Mouse (Mus musculus): Measurements from ENCODE around the gene Oas1e. TPM values are rescaled to one million over a fixed set of nuclear protein-coding genes. Genes with fewer than 3 reads are reported as not detected.
"Not testable (repeated sequence)": the region's sequence is repeated elsewhere in the genome, so short reads cannot be mapped to it uniquely, and the experiment has no call there.

The Oas1e gene
- total and polyA plus RNA-seq, 2 experiments from 2014 or later: 0.21 TPM; not detected in 1

DNA sequence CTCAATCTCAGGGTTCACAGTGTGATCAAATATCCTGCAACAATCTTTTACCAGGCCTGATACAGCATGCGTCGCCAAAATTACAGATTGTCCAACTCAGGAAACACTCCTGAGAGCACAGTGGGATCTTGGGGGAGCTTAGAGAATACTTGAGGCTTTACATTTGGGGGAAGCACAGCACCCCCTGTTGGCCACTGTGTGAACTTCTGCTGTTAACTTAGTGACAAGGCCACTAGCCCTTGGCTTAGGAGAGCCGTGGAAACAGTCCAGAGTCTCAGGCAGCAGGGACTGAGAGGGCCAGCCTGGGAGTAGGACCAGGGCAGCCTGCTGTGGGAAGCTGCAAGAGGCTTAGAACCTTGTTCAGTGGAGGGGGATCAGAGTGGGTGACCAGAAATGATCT, 20.6 kb upstream of the Oas1e start:
- H3K27me3 ChIP-seq (ENCODE audit: insufficient read depth, low read length): no peaks in the 10 kb centered on the region

DNA sequence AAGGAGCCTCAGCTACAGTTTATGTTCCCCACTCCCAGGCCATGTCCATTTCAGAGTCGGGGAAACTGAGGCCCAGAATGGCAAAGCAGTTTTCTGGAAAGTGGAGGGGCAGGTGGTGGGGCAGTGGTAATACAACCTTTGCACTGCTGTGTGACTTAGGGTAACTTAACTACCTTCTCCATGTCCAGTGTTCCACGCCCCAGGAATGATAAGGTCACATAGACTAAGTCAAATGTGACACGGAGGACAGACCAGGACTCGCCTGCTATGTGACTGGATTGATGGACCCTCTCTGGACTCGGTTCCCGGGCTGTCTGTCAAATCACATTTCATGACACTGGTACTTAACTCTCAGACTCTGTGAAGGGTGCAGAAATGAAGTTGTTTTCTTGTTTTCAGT, 17.7 kb upstream of the Oas1e start:
- H3K4me3 ChIP-seq (ENCODE audit: low read depth, low read length): peak overlapping the region; percentile 27; the same call in 1 of the 2 replicates

More for the DNA sequence above, 20.6 kb upstream of the Oas1e start:
- peak; percentile 46 for TF ChIP-seq CTCF (IDR thresholded peaks at IDR 0.05; ENCODE audit: low read depth)
- H3K9ac ChIP-seq: no peak overlapping the region
- DNase-seq (no peak), ATAC-seq (no peak)
- no peaks in the 10 kb centered on the region for H3K36me3 ChIP-seq (ENCODE audit: insufficient read depth)
- peaks cover 4% of the 10 kb centered on the region; the same call in 1 of the 2 replicates for H3K4me1 ChIP-seq (ENCODE audit: insufficient read depth)
- H3K9me3 ChIP-seq (ENCODE audit: low read length): no peaks in the 10 kb centered on the region
- H3K4me2 ChIP-seq (ENCODE audit: low read depth): no peak overlapping the region
- WGBS: 67% methylated on average over 3 of the region's 3 CpGs
- no peak overlapping the region for H3K4me3 ChIP-seq (ENCODE audit: low read depth, low read length)
- H3K27ac ChIP-seq (ENCODE audit: low read depth, low read length): no peak overlapping the region

DNA sequence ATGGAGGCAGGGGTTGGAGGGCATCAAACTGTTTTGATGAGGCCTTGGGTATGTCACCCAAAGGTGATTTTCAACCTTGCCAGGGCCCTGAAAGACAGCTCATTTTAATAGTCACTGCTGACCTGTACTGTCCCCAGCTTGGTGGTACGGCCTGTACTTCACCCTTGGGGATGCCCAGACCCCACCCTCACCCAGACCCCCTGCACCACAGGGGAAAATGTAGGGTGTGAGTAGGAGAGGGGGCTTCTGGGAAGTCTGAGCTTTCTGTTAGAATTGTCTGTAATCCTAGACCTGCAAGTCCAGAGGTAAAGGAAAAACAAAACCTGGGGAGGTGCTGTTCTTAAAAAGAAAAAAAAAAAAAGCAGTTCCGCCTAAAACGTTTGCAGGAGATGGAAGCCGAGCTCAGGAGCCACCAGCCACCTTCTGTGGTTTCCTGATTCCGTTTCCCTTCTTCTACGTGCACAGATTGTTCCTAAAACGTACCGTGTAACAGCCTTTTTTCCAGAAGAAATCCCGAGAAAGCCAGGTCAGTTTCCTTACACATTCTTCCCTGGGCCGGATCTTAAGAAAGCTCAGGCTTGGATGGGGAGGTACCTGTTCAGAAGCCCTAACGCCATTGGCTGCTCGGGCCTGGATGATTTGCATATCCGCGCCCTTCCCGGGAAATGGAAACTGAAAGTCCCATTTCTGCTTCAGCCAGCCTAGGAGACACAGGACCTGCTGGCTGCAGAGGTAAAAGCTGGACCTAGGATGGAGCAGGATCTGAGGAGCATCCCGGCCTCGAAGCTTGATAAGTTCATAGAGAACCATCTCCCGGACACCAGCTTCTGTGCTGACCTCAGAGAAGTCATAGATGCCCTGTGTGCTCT, 16.9 kb upstream of the Oas1e start, which contains the start of gene Oas1c:
Oas1c (minus strand) TSS at position 564 of the 869 bp plus-strand sequence.
- DNase-seq (peak; percentile 83), ATAC-seq (peak; percentile 95)
- no peak for TF ChIP-seq CTCF (IDR thresholded peaks at IDR 0.05; ENCODE audit: low read depth)
- WGBS: 5% methylated on average over 18 of the region's 18 CpGs
- peak within 1 kb of the TSS; percentile 44 for H3K9ac ChIP-seq
- H3K27ac ChIP-seq (ENCODE audit: low read depth, low read length): peak within 1 kb of the TSS; percentile 51; the same call in 1 of the 2 replicates
- peak within 1 kb of the TSS; percentile 27 for H3K4me3 ChIP-seq (ENCODE audit: low read depth, low read length)
- H3K27me3 ChIP-seq (ENCODE audit: insufficient read depth, low read length): no peaks in the 10 kb centered on the region
- H3K36me3 ChIP-seq (ENCODE audit: insufficient read depth): no peaks in the 10 kb centered on the region
- peak within 1 kb of the TSS; percentile 48 for H3K4me2 ChIP-seq (ENCODE audit: low read depth)
- H3K4me1 ChIP-seq (ENCODE audit: insufficient read depth): peaks cover 4% of the 10 kb centered on the region; the same call in 1 of the 2 replicates
- H3K9me3 ChIP-seq (ENCODE audit: low read length): no peaks in the 10 kb centered on the region

More for the DNA sequence above, 17.7 kb upstream of the Oas1e start:
- no peaks in the 10 kb centered on the region for H3K9me3 ChIP-seq (ENCODE audit: low read length)
- no peaks in the 10 kb centered on the region for H3K27me3 ChIP-seq (ENCODE audit: insufficient read depth, low read length)
- H3K4me1 ChIP-seq (ENCODE audit: insufficient read depth): peaks cover 4% of the 10 kb centered on the region; the same call in 1 of the 2 replicates
- no peak overlapping the region for H3K27ac ChIP-seq (ENCODE audit: low read depth, low read length)
- ATAC-seq: no peak
- DNase-seq: no peak
- peak overlapping the region; percentile 48 for H3K4me2 ChIP-seq (ENCODE audit: low read depth)
- 85% methylated on average over 6 of the region's 6 CpGs for WGBS
- TF ChIP-seq CTCF (IDR thresholded peaks at IDR 0.05; ENCODE audit: low read depth): no peak
- H3K36me3 ChIP-seq (ENCODE audit: insufficient read depth): no peaks in the 10 kb centered on the region
- H3K9ac ChIP-seq: no peak overlapping the region

DNA sequence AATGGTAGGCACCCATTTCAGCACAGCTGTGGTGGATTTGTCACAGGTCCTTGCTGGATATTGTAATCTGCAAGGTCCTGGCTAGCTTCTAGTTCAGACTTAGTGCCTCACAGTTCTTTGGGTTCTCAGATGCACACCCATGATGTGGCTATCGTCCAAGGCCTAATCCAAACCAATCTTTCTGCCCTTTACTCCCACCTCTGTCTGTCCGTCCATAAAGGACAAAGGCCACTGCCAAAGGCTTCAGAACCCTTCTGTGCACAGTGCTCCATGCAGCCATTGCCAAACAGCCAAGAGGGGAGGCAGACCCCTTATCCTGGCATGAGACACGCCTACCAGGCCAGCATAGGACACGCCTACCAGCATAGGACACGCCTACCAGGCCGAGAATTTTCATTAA, 13.8 kb upstream of the Oas1e start:
- ATAC-seq (no peak), DNase-seq (no peak)
- TF ChIP-seq CTCF (IDR thresholded peaks at IDR 0.05; ENCODE audit: low read depth): no peak
- no peaks in the 10 kb centered on the region for H3K27me3 ChIP-seq (ENCODE audit: insufficient read depth, low read length)
- no peak overlapping the region for H3K4me3 ChIP-seq (ENCODE audit: low read depth, low read length)
- 32% methylated on average over 6 of the region's 6 CpGs for WGBS
- H3K4me1 ChIP-seq (ENCODE audit: insufficient read depth): peaks cover 4% of the 10 kb centered on the region; the same call in 1 of the 2 replicates
- H3K9me3 ChIP-seq (ENCODE audit: low read length): no peaks in the 10 kb centered on the region
- H3K9ac ChIP-seq: no peak overlapping the region
- H3K27ac ChIP-seq (ENCODE audit: low read depth, low read length): no peak overlapping the region
- H3K36me3 ChIP-seq (ENCODE audit: insufficient read depth): no peaks in the 10 kb centered on the region
- H3K4me2 ChIP-seq (ENCODE audit: low read depth): no peak overlapping the region

DNA sequence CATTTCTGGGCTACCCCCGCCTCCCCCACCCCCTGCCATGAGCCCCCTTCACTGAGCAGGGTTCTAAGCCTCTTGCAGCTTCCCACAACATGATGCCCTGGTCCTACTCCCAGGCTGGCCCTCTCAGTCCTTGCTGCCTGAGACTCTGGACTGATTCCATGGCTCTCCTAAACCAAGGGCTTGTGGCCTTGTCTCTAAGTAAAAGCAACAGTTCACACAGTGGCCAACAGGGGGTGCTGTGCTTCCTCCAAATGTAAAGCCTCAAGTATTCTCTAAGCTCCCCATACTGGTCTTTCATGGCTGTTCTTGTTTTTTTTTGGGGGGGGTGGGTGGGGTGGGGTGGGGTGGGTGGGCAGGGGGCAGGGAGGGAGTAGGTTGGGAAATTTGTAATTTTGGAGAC, 11.1 kb upstream of the Oas1e start:
- Histone ChIP-seq H3K4me3 (ENCODE audit: low read depth, low read length) (no peak overlapping the region), H3K27ac (ENCODE audit: low read depth, low read length) (no peak overlapping the region), H3K4me2 (ENCODE audit: low read depth) (no peak overlapping the region), H3K9ac (no peak overlapping the region), H3K4me1 (ENCODE audit: insufficient read depth) (no peaks in the 10 kb centered on the region), H3K9me3 (ENCODE audit: low read length) (no peaks in the 10 kb centered on the region), H3K36me3 (ENCODE audit: insufficient read depth) (no peaks in the 10 kb centered on the region), H3K27me3 (ENCODE audit: insufficient read depth, low read length) (no peaks in the 10 kb centered on the region)
- TF ChIP-seq CTCF (IDR thresholded peaks at IDR 0.05; ENCODE audit: low read depth): peak; percentile 54
- ATAC-seq (no peak), DNase-seq (peak; percentile 49)
- 90% methylated on average over 1 of the region's 1 CpGs for WGBS

DNA sequence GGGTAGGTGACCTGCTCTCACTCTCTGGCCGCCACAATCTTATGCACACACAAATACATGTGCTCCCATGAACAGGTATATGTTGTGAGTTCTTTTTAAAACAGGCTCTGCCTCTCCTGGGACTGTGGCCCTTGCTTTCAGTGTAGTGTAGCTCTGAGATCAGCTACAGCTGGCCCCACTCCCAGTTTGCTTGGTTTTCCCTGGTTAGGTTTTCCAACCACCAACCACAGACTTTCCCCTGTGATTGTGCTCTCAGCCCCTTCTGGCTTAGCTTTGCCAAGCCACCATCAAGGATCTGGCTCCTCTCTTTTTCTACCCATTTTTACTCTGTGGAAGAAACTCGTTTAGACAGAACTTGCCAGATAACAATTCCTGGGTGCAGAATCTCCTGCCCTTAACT, 8.3 kb upstream of the Oas1e start:
- DNase-seq: no peak
- Histone ChIP-seq H3K4me1 (ENCODE audit: insufficient read depth) (no peaks in the 10 kb centered on the region), H3K9ac (no peak overlapping the region), H3K4me2 (ENCODE audit: low read depth) (no peak overlapping the region), H3K36me3 (ENCODE audit: insufficient read depth) (no peaks in the 10 kb centered on the region), H3K4me3 (ENCODE audit: low read depth, low read length) (no peak overlapping the region), H3K9me3 (ENCODE audit: low read length) (no peaks in the 10 kb centered on the region), H3K27me3 (ENCODE audit: insufficient read depth, low read length) (no peaks in the 10 kb centered on the region), H3K27ac (ENCODE audit: low read depth, low read length) (no peak overlapping the region)
- no peak for TF ChIP-seq CTCF (IDR thresholded peaks at IDR 0.05; ENCODE audit: low read depth)
- ATAC-seq: no peak
- WGBS: 84% methylated on average over 2 of the region's 2 CpGs

DNA sequence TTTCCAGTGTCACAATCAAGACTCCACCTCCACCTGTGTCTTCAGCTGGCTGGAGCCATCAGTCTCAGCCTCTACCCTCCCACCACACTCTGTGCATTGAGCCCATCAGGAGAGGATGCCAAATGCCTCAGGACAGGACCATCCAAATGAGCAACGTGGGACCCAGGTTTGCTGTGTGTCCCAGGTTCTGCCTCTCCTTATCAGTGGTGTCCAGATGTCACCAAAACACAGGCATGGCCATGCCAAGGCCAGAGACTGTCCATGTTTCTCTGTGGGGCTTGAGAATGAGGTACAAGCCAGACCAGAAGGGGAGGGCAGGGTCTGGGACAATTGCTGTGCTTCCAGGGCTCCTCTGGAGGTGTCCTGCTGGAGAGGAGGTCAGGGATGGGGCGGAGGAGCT, 3.6 kb upstream of the Oas1e start:
- not testable (repeated sequence) for DNase-seq; H3K4me2 ChIP-seq (ENCODE audit: low read depth); H3K4me3 ChIP-seq (ENCODE audit: low read depth, low read length); H3K36me3 ChIP-seq (ENCODE audit: insufficient read depth); H3K27ac ChIP-seq (ENCODE audit: low read depth, low read length); ATAC-seq; H3K9me3 ChIP-seq (ENCODE audit: low read length); H3K9ac ChIP-seq; H3K4me1 ChIP-seq (ENCODE audit: insufficient read depth); H3K27me3 ChIP-seq (ENCODE audit: insufficient read depth, low read length)
- WGBS: 41% methylated on average over 1 of the region's 2 CpGs

DNA sequence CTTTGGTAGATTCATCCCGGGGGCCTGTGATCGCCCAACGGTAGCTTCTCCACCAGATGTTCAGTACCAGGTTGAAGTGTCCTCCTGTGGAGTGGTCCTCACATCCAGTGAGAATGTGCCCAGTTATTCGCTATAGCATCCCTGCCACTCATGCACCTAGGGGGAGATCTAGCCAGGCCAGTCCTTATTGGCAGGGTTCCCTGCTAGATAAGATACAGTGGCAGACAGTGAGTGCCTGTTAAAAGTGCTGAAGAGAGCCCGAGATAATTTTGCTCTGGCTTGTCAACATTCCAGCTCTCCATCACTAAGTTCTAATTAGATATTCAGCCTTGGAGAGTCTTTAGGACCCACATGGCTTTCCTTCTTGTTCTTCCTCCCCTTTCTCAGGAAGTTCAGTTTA, 2.8 kb upstream of the Oas1e start:
- DNase-seq; H3K4me2 ChIP-seq (ENCODE audit: low read depth); H3K36me3 ChIP-seq (ENCODE audit: insufficient read depth); H3K27ac ChIP-seq (ENCODE audit: low read depth, low read length); H3K27me3 ChIP-seq (ENCODE audit: insufficient read depth, low read length); ATAC-seq; H3K4me3 ChIP-seq (ENCODE audit: low read depth, low read length); H3K9ac ChIP-seq; H3K9me3 ChIP-seq (ENCODE audit: low read length); H3K4me1 ChIP-seq (ENCODE audit: insufficient read depth): not testable (repeated sequence)
- 72% methylated on average over 5 of the region's 5 CpGs for WGBS
